Mouse (Mus musculus) naive thymus-derived CD4-positive, alpha-beta T cell, adult 2 months (primary cell): ENCODE data around the gene Trappc12.

Experiments
- DNase-seq: peaks from one replicate; pipeline ENCODE4 v3.0.0-alpha.2; 2011; ENCODE audit warnings: low read depth

Gene Trappc12

DNA sequence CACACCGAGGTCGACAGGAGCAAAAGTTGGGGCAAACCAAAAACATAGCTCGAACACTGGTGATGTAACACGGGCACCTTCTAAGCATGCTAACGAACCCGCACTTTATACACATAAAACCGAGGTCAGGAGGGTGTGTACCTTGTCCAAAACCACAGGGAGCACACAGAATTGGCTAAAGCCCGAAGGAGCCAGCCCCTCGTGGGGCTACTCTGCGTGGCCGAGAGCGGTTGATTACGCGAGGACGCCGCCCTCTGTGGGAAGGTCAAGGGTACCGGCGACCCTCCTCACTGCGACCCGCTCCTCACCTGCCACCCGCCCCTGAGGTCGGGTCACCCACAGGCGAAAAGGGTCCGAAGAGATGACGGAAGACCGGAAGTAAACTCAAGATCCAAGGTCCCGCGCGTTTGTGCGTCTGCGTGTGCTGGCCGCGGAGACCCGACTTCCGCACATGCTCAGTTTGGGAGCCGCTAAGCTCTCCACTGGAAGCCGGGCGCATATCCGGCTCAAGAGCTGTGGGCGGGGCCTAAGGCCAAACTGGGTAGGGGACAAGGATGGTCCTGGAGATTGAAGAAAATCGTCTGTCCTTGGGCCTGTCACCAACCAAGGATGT is at the start of gene Trappc12:
Trappc12 (minus strand) TSS at position 452 of the 613 bp plus-strand sequence.
- DNase-seq: peak; percentile 92

DNA sequence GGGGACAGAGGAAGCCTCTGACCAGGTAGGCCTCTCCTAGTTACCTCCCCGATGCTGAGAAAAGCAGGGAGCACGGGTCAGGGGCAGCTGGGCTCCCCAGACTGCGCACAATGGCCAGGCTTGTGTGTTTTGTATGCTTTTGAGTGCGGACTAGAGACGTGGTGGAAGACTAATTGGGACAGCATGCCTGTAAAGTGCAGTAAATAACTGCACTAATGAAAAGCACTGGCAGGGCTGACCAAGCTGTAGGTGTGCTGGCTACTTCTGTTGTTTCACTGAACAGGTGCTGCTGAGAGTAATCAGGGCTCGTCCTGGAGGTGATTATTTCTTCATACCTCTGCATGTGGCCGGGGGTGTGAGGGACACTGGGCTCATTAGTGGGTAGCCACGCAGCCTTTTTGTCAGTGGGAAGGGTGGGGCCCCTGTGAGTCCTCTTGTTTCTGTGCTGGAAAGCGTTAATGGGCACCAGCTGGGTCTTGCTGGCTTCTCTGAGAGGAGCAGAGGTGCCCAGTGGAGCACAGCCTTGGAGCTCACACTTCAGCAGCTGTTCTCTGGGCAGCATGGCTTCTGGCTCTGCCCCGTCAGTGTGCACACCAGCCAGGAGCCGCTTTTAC is 49.6 kb upstream of the Trappc12 start:
- DNase-seq: no peak

DNA sequence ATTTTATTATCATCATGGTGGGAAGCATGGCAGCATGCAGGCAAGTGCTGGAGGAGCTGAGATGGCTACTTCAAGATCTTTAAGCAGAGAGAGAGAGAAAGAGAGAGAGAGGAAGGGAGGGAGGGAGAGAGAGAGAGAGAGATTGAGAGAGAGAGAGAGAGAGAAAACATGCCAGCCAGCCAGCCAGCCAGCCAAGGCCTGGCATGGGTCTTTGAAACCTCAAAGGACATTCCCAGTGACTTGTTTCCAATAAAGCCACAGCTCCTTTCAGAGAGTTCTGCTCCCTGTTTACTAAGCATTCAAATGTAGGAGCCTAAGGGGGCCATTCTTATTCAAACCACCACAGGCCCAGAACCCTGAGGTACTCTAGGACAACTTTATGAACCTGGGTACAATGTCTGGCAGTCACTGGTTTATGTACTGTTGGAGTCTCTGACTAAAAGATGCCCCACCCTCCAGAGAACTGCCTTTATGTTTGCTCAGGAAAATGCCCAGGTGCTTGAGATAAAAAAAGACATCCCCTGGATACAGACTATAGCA is 46.7 kb upstream of the Trappc12 start:
- DNase-seq: no peak

DNA sequence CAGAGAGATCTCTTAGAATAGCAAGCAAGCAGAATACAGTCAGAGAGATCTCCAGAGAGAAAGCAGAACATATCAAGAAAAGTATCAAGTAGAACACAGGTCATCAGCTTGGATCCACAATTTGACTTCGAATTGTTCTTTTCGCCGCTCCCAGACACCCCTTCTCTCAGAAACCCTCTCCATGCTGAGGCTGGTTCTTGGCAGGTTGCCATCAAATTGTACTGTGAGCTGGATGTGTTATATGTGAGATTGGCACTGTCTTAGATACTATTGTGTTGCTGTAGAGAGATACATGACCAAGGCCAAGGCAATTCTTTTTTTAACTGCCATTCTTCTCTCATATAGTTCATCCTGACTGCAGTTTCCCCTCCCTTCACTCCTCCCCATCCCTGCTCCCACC is 44.8 kb upstream of the Trappc12 start:
- no peak for DNase-seq

DNA sequence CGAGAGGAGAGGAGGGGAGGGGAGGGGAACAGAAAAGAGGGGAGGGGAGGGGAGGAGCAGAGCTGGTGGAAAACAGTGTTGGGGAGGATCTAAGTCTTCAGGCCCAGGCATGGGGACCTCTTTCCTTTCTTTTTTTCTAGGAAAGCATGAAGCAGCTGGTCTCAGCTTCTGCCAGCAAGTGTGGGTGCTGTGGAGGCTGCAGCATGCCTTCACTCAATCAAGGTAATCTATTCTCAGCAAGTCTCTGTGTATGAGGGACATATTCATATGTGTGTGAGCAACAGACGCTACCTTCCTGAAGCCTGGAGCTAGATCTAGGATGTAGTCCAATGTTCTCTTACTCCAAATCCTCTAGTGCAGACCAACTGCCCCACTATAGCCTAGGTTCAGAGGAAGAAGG is 43.4 kb upstream of the Trappc12 start:
- DNase-seq: no peak

DNA sequence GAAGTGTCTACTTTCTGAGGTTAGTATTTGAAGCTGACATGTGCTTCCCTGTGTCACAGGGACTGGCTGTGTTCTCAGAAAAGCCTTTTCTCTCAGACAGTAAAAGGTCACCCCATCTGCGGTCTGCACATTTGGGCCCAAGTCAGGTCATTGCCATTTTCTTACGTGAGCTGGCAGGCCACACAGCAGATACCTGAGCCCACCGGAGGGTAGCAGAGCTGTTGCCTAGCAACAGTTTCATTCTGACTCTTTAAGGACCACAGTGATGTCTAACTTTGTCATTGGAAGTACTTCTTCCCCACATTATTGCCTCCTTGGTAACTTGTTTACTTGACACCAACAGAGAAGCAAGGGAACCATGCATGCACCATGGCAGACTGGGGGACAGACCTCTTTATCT is 42.3 kb upstream of the Trappc12 start:
- no peak for DNase-seq

DNA sequence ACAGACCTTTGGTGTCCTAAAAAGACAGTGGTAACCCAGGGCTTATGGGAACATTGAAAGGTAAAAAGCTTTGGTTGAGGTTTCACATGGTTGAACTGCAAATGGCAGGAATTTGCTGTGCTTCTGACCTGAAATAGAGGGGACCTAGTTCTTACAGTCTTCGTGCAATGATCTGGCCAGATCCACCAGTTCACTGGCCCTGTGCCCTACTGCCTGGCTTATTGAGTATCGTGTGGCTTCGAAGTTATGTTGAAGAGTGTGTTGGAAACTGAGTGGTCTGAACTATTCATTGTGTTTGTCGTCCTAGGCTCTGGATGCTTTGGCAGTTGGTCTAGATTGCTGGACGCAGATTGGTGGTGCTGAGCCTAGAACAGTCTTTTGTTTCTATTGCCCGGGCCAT is 36.0 kb upstream of the Trappc12 start:
- no peak for DNase-seq

DNA sequence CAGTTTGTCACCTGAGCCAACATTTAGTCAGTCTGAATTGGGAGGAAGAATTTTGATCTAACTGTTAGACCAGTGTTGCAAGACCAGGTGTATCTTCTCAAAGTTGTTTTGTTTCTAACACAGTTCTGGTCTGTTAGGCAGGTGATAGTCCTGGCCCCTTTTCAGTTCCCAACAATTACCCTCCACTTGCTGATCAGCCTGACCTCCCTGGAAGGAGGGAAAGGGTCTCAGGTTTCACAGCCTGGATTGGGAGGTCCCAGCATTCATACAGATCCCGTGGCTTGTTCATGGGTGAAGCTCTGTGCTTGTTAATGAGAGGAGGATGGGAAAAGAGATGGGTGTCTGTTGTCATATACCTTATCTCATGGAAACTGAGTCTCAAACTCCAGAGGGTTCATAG is 35.0 kb upstream of the Trappc12 start:
- no peak for DNase-seq

DNA sequence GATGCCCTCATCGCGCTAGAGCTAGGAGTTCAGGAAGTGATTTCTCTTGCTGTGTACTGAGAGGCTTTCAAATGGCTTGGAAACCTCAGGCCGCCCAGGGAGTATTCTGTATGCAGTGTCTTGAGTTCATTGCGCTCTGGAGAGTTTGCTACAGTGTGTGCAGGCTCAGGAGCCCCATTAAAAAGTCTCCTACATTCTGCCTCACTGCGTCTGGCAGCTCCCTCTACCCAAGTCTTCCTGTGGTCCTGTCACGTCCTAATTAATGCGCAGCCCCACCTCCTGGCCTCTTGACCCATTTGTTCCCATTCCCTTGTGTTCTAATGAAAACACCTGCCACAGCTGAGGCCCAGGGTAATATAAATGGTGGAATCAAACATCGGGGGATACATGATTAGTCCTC is 34.6 kb upstream of the Trappc12 start:
- DNase-seq: no peak

DNA sequence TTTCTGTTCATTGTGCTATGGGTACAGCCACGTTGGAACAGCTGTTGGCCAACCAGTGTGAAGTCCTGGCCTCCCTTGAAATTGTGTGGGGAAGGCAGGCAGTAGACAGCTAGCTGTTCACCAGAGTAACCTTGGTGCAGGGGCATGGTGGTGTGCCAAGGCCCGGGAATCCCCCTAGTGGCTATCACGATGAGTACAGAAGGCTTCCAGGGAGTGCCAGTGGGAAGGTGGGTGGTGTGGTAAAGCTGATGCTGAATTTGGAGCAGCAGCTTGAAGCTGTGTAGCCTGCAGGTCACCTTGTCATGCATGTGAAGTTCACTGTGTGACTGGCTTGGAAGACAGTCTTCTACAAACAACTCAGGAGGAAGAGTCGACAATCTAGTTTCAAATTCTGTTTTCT is 34.1 kb upstream of the Trappc12 start:
- peak; percentile 21 for DNase-seq

DNA sequence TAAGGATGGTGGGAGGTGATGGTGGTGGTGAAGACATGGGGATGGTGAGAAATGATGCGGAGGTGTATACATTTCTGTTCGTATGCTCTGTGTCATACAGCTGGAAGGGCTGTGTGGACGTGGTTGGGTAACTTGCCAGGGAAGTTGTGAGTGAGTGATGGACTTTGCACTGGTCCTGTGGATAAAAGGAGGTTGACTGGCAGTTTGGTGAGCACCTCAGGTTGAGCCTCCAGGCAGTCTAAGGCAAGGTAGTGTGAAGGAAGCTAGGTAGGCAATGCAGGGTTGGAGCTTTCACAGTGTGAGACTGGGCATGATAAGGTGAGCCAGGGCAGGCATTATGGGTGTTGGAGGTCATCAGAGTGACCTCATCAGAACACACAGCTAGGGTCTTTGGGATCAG is 32.4 kb upstream of the Trappc12 start:
- DNase-seq: no peak

DNA sequence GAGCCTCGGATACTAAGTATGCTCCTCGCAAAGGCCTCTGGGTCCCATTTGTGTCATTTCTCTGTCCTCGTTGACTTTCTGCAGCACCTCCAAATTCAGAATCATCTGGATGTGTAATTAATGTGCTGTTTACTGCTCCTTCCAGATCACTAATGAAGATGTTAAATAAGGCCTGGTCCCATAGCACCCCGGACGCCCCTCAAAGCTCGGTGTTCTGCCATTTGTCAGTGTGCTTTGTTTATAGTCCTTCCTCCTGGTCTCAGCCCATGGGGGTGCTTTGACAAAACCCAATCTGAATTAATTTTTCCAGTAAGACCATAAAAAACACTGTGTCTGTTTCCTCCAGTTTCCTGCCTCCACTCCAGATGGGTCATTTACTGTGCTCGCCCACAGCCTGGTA is 29.9 kb upstream of the Trappc12 start:
- DNase-seq: no peak

DNA sequence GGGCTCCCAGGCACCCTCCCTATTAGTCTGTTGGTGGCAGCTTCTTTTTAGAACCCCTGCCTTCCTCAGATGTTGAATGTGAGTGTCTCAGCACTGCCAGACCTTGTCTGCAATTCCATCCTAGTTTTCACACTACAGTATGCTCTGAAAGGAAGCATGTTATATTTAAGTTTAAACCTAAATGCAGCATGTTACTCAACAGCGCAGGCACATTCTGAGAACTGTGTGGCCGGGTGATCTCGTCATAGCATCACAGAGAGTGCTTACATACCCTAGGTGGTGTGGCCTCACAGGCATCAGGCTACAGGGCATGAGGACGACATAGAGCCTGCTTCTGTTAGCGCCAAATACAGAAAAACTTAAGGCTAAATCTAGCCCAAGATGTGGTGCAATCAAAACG is 25.4 kb upstream of the Trappc12 start:
- no peak for DNase-seq

DNA sequence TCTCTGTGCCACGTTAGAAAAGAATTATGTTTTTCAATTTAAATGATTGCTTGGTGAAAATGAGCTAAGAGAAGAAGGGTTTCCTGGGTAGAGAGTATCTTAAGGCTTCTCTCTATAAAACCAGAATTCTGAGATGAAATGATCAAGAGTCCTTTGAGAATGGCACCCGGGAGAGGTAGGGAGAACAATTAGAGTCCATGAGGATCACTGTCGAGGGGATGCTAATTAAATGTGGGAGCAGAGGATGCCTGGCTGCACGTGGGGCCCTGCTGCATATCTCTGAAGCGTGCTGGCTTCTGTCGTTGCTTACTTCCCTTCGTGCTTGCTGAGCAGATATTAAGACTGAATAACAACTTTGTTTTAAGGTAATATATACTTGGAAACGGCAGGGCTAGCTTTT is 24.8 kb upstream of the Trappc12 start:
- no peak for DNase-seq

DNA sequence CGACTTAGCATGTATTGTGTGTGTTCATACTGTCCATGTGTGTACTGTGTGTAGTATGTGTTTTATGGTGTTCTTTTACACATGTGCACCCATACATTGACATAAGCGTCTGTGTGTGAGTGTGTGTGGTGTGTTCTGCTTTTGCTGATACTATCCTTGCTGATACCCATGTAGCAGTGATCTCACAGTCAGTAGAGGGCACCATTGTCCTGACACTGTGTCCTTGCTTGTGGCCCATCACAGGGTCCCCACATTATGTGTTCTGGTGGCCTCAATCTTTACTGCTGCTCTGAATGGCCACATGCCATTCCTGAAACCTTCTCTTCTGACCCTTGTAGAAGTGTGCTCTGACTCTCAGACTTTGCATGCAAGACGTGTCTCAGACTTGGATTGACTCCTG is 23.5 kb upstream of the Trappc12 start:
- DNase-seq: peak; percentile 40

DNA sequence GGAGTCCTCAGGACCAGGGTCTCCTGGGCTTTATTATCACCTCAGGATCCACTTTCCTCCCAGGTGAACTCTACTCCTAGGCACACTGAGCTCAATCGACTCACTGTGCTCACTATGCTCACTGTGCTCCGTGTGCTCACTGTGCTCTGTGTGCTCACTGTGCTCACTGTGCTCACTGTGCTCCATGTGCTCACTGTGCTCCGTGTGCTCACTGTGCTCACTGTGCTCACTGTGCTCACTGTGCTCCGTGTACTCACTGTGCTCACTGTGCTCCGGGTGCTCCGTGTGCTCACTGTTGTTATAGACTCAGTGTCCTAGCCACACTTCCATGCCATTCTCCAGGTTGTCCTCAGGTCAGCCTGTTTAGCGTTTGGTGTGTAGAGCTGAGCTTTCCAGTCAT is 19.7 kb upstream of the Trappc12 start:
- no peak for DNase-seq

DNA sequence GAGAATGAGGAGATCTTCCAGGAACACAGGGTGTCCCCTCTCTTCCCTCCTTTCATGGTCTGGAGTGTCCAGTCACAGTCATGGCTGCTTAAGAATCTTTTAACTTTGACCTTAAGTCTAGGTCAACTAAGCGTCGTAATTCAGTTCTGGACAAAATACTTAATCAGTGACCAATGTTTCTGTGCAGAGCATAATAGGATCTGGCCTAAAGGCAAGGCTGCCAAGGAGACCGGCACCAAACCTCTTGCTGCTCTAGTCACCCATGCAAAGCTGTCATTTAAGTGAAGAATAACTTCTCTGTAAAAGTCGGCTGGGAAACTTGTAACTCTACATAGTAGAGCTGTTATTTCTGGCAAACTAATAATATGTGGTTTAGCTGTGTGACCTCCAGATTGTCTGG is 5.7 kb upstream of the Trappc12 start:
- DNase-seq: no peak

DNA sequence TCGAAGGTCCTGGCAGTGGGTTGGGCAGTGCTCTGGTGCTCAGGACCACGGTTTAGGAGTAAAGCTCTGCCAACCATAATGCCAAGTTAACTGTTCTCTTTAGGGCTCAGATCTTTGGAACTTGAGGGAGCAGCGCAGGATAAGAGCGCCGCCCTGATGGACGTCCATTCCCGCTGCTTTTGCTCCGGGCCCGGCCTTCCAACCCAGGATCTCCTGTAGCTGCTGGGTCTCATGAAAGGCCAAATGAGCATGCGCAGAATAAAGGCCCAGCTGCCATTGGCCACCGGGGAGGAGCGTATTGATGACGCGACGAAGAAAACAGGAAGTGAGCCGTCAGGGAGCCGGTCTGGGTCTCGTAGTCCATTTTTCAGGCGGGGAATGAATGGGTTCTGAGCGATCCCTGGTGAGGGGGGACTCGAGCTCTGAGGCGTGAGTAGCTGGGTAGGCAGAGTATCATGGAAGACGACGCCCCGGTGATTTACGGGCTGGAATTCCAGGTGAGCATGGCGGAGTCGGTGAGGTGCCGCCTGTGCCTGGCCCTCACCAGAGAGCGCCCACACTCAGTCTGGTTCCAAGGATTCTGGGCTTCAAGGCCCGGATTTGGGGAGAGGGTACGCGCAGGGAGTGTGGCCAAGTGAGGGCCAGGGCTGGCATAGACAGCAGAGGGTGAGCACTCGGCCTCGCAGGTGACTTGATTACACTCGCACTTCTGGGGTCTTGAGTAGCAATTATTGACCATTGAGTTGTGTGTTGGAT is 1.4 kb upstream of the Trappc12 start, which contains the start of gene Eipr1:
Eipr1 (plus strand) TSS at position 296 of the 756 bp plus-strand sequence.
- DNase-seq: peak; percentile 96

DNA sequence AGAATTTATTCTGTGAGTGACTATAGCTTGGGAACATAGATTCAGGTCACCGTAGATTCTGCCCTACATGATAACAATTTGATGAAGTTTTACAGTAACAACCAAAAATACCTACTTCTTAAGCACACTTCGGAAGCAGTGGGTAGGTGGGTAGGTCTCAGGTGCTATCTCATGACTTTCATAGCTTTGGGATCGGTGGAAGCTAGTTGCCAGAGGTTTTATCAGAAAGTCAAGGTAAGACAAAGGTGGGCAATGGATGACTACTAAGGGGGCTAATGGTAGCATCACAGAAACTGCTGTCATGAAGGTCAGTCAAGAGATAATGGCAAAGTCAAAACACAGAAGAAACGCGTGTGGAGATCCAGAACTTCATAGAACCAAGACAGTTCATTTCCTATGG is 604 bp upstream of the Trappc12 start:
- DNase-seq: no peak

DNA sequence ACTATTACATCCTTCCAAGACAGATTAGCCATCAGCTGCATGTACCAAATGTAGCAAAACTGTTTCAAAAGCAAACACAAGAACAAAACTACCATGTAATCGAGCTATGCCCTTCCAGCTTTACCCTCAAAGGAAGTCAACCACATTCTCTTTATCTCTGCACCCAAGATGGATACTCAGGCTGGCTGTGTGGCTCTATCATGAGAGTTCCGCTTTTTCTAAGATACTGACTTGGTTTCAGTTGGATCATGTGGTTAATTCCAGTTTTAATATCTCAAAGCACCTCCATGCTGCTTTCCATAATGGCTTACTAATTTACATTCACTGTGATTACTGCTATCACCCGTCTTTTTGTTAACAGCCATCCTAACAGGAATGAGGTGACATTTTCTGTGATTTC is 6.9 kb downstream of the Trappc12 start:
- DNase-seq: no peak

DNA sequence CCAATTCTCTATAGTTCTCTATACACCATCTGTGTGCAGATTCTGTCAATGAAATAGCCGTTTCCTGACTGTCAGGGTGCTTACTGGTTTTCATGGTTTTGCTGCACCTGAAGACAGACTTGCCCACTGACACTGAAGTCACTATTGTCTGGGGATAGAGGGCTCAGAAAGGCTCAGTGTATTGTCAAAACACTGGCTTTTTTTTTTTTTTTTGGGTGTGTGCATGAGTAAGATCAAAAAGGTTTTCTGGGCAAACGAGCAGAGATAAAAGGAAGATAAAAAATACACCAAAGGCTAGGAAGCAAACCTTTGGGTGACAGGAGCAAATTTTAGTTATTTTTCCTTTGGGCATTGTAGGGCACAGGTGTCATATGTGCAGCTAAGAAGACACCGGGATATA is 15.0 kb downstream of the Trappc12 start:
- DNase-seq: no peak

DNA sequence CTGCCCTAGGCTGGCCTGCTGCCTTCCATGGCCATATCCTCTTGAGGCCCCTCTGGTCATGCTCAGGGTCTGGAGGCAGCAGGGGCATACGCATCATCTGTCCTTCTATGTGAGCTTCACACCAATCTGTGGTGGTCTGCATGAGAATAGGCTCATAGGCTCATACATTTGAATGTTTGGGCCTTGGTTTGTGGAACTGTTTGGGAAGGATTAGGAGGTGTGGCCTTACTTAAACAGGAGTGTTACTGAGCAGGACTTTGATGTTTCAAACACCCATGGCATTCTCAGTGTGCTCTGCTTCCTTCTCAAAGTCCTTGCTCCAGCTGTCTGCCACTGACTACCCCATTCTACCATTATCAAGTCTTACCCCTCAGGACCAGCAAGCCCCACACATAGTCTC is 16.0 kb downstream of the Trappc12 start:
- DNase-seq: no peak
